Mouse (Mus musculus) stomach, postnatal 0 days (tissue): ENCODE results near the gene Hivep1.

ENCODE experiments used
- CTCF ChIP-seq: IDR thresholded peaks from 2 replicates; pipeline ENCODE4 v1.5.1; 2016; ENCODE audit warnings: antibody characterized with exemption, low read depth, mild to moderate bottlenecking, moderate library complexity
- EP300 ChIP-seq: optimal IDR thresholded peaks from 2 replicates; pipeline ENCODE3; 2016; ENCODE audit warnings: antibody characterized with exemption

DNA sequence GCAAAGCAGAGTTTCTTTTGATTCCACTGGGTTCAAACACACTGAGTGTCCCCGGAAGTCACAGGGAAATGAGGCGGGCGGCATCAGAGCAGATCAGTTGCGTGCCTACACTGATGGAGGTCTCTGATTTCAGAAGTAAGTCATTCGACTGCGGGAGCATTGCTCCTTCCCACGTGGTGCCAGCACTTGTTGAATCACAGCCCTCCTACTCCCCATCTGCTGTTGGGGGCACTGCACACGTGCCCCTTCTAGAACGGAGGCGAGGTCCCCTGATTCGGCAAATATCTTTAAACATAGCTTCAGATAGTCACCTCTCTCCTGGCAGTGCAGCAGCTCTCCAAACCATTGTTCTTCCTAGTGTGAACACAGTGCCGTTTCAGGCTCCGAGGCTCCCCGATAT, 106.4 kb downstream of the Hivep1 start:
- TF ChIP-seq CTCF (no peak), EP300 (no peak)
